Mouse (Mus musculus): Measurements from ENCODE around the gene Flnb.

Gene Flnb

GRCm38 (mm10) chr14:7863871-7864505, 46.2 kb downstream of the Flnb start:
- DNase-seq: no peak

- DNase-seq: no peak
Observed at GRCm38 (mm10) chr14:7864506-7864899, 46.7 kb downstream of the Flnb start.

GRCm38 (mm10) chr14:7867224-7867623, 49.5 kb downstream of the Flnb start:
- DNase-seq: no peak

GRCm38 (mm10) chr14:7867841-7868240, 50.1 kb downstream of the Flnb start:
- no peak for DNase-seq

- no peak for DNase-seq
Observed at GRCm38 (mm10) chr14:7869796-7870195, 52.0 kb downstream of the Flnb start.

- no peak for DNase-seq
Observed at GRCm38 (mm10) chr14:7873552-7873951, 55.8 kb downstream of the Flnb start.

- no peak for DNase-seq
Observed at GRCm38 (mm10) chr14:7874495-7874894, 56.7 kb downstream of the Flnb start.

GRCm38 (mm10) chr14:7877957-7878356, 60.2 kb downstream of the Flnb start:
- no peak for DNase-seq

- no peak for DNase-seq
Observed at GRCm38 (mm10) chr14:7880389-7880788, 62.6 kb downstream of the Flnb start.

GRCm38 (mm10) chr14:7881533-7881932, 63.8 kb downstream of the Flnb start:
- no peak for DNase-seq

GRCm38 (mm10) chr14:7882050-7882449, 64.3 kb downstream of the Flnb start:
- no peak for DNase-seq

GRCm38 (mm10) chr14:7884158-7884557, 66.4 kb downstream of the Flnb start:
- no peak for DNase-seq

GRCm38 (mm10) chr14:7884841-7885240, 67.1 kb downstream of the Flnb start:
- DNase-seq: no peak

- DNase-seq: no peak
Observed at GRCm38 (mm10) chr14:7885540-7885939, 67.8 kb downstream of the Flnb start.

- DNase-seq: no peak
Observed at GRCm38 (mm10) chr14:7886008-7886407, 68.3 kb downstream of the Flnb start.

GRCm38 (mm10) chr14:7887171-7887570, 69.4 kb downstream of the Flnb start:
- DNase-seq: no peak

- no peak for DNase-seq
Observed at GRCm38 (mm10) chr14:7888294-7888693, 70.5 kb downstream of the Flnb start.

- peak; percentile 52 for DNase-seq
Observed at GRCm38 (mm10) chr14:7888811-7889651, 71.3 kb downstream of the Flnb start.

- DNase-seq: peak; percentile 25
Observed at GRCm38 (mm10) chr14:7889834-7890233, 72.1 kb downstream of the Flnb start.

GRCm38 (mm10) chr14:7891401-7891800, 73.6 kb downstream of the Flnb start:
- DNase-seq: no peak

GRCm38 (mm10) chr14:7896126-7896525, 78.4 kb downstream of the Flnb start:
- no peak for DNase-seq

- no peak for DNase-seq
Observed at GRCm38 (mm10) chr14:7896699-7897098, 78.9 kb downstream of the Flnb start.

- no peak for DNase-seq
Observed at GRCm38 (mm10) chr14:7899986-7900385, 82.2 kb downstream of the Flnb start.

- DNase-seq: no peak
Observed at GRCm38 (mm10) chr14:7900481-7901049, 82.8 kb downstream of the Flnb start.
